Mouse (Mus musculus): ENCODE measurements around the gene Sall4. TPM values are rescaled to one million over a fixed set of nuclear protein-coding genes. Genes with fewer than 3 reads are reported as not detected.

The Sall4 gene
- polyA plus RNA-seq, 1 experiment from 2014 or later, result not detected

Other genes starting within 250 kb of the Sall4 start
- gene Nfatc2, start 166.3 kb downstream of the Sall4 start, polyA plus RNA-seq (2018), result 26.6 to 37.0 TPM (median 27.3 TPM) in 3 replicates
- gene Atp9a, start 25.5 kb downstream of the Sall4 start, polyA plus RNA-seq (2018), result 0.39 to 0.76 TPM (median 0.56 TPM) in 3 replicates
- gene Zfp64, start 187.6 kb upstream of the Sall4 start, polyA plus RNA-seq (2018), result 7.7 to 12.8 TPM (median 10.5 TPM) in 3 replicates

Data from macrophage (primary cell).